8 mouse cellular contexts compared by ENCODE assay signal in genomic region chr17:21532101-21532951, GRCm38 (mm10). TPM values are rescaled to one million over a fixed set of nuclear protein-coding genes. Genes with fewer than 3 reads are reported as not detected.
DNase-seq lines count a peak whose midpoint lies in the region; ATAC-seq and TF ChIP-seq lines count a peak whose summit lies in the region.

No protein-coding gene starts in this region.

- peak; percentile 84 for ATAC-seq in intestine, embryonic 15.5 days
- peak; percentile 66 for ATAC-seq in megakaryocyte-erythroid progenitor cell, adult 5-6 weeks (replicated peaks; ENCODE audit: low FRiP score, low TSS enrichment, poor library complexity, severe bottlenecking)

- no peaks in the 10 kb centered on the region for H3K36me3 ChIP-seq in intestine, embryonic 15.5 days

- peak overlapping the region; percentile 98 for H3K9ac ChIP-seq in intestine, embryonic 15.5 days

- peak; percentile 63 for TF ChIP-seq POLR2A in cortical plate, adult 2 months (IDR thresholded peaks at IDR 0.05; ENCODE audit: extremely low read depth, insufficient read depth, low read length)

- peaks cover 2% of the 10 kb centered on the region; the same call in 1 of the 2 replicates for H3K4me1 ChIP-seq in cortical plate, adult 2 months (ENCODE audit: control insufficient read depth, insufficient read depth, low read length)
- H3K4me1 ChIP-seq in intestine, embryonic 15.5 days (replicated peaks) = peaks cover 7% of the 10 kb centered on the region

- peak; percentile 83 to 95 for DNase-seq in adrenal gland, adult (ENCODE audit: inconsistent age in 2 of 2, low spot score in 1 of 2)
- peak; percentile 55 to 79 for DNase-seq in gastrocnemius, postnatal 36 days
- peak; percentile 75 to 88 for DNase-seq in left cerebral cortex, postnatal 25 days (ENCODE audit: low spot score in 2 of 2)
- peak; percentile 79 for DNase-seq in right cerebral cortex, postnatal 25 days
- DNase-seq in urinary bladder, postnatal 4 days (ENCODE audit: low spot score in 2 of 2) = peak; percentile 63 to 72

- H3K27ac ChIP-seq in cortical plate, adult 2 months (ENCODE audit: insufficient read depth, low read length) = peak overlapping the region; percentile 66
- H3K27ac ChIP-seq in intestine, embryonic 15.5 days = peak overlapping the region; percentile 98

- no peaks in the 10 kb centered on the region for H3K9me3 ChIP-seq in intestine, embryonic 15.5 days

- H3K4me3 ChIP-seq in cortical plate, adult 2 months (ENCODE audit: insufficient read depth, low read length) = peak overlapping the region; percentile 45
- peak overlapping the region; percentile 84 for H3K4me3 ChIP-seq in intestine, embryonic 15.5 days (replicated peaks)

- WGBS in intestine, embryonic 15.5 days = under 1% methylated on average over 54 of the region's 54 CpGs

- H3K27me3 ChIP-seq in intestine, embryonic 15.5 days (replicated peaks) = no peaks in the 10 kb centered on the region

- intact Hi-C loops in gastrocnemius, postnatal 36 days (cut with DNase I) = no loop called here
- intact Hi-C loops in left cerebral cortex, postnatal 25 days (cut with DNase I) = loop anchor here (1.0 to 10.0 kb wide), 2 partner anchors 82 to 588 kb away; partner anchors contain the start of genes Ppp2r1a and Zfp51

- no peak for TF ChIP-seq CTCF in cortical plate, adult 2 months (IDR thresholded peaks at IDR 0.05; ENCODE audit: extremely low read depth, insufficient read depth, low read length)

- H3K4me2 ChIP-seq in intestine, embryonic 15.5 days (replicated peaks) = peak overlapping the region; percentile 79

RNA-seq across cellular contexts. Expression of gene Zfp52, which starts 3.0 kb away (rescaled TPM):
- 2.4 and 3.2 TPM in 2 replicates for polyA plus RNA-seq in cortical plate, adult 2 months (2012; rRNA removed)
- total RNA-seq in gastrocnemius, postnatal 36 days (2021) = 1 to 10 TPM; 4.0 to 5.5 TPM
- polyA plus RNA-seq in intestine, embryonic 15.5 days (2015; fragmentation: Nextera tagmentation; extraction: Ambion mirVana) = 4.0 and 4.3 TPM in 2 replicates
- total RNA-seq in left cerebral cortex, postnatal 25 days (2021) = 1 to 10 TPM; 6.0 to 6.3 TPM
- 9.9 and 12.8 TPM in 2 replicates for total RNA-seq in megakaryocyte-erythroid progenitor cell, adult 5-6 weeks (2014; fragmentation: Nextera tagmentation)
- total RNA-seq in megakaryocyte-erythroid progenitor cell, adult 5-6 weeks (2017) = 16.9 and 29.6 TPM in 2 replicates

RNA-seq across cellular contexts. Expression of gene Zfp948, which starts 34.5 kb away (rescaled TPM):
- polyA plus RNA-seq in cortical plate, adult 2 months (2012; rRNA removed) = 9.8 and 11.2 TPM in 2 replicates
- 1 to 10 TPM; 1.6 to 2.1 TPM for total RNA-seq in gastrocnemius, postnatal 36 days (2021)
- 17.0 and 17.7 TPM in 2 replicates for polyA plus RNA-seq in intestine, embryonic 15.5 days (2015; fragmentation: Nextera tagmentation; extraction: Ambion mirVana)
- total RNA-seq in left cerebral cortex, postnatal 25 days (2021) = 10 to 100 TPM; 11.9 to 12.1 TPM
- 2.0 and 3.8 TPM in 2 replicates for total RNA-seq in megakaryocyte-erythroid progenitor cell, adult 5-6 weeks (2014; fragmentation: Nextera tagmentation)
- total RNA-seq in megakaryocyte-erythroid progenitor cell, adult 5-6 weeks (2017) = 1.6 and 4.6 TPM in 2 replicates

RNA-seq across cellular contexts. Expression of gene Zfp53, which starts 43.5 kb away (rescaled TPM):
- polyA plus RNA-seq in cortical plate, adult 2 months (2012; rRNA removed) = 2.9 TPM in 2 replicates
- 1 to 10 TPM; 1.3 to 1.8 TPM for total RNA-seq in gastrocnemius, postnatal 36 days (2021)
- 12.2 and 14.5 TPM in 2 replicates for polyA plus RNA-seq in intestine, embryonic 15.5 days (2015; fragmentation: Nextera tagmentation; extraction: Ambion mirVana)
- 1 to 10 TPM; 4.0 to 4.7 TPM for total RNA-seq in left cerebral cortex, postnatal 25 days (2021)
- 2.8 and 6.3 TPM in 2 replicates for total RNA-seq in megakaryocyte-erythroid progenitor cell, adult 5-6 weeks (2014; fragmentation: Nextera tagmentation)
- 3.6 and 6.2 TPM in 2 replicates for total RNA-seq in megakaryocyte-erythroid progenitor cell, adult 5-6 weeks (2017)

Comparison
In these comparisons a context has a peak if more than half of its experiments do, and no peak if none do; other contexts are left out.
1. Peak in every context shown above with its lines: DNase-seq, ATAC-seq, H3K4me3 ChIP-seq and H3K27ac ChIP-seq.